In the genomic region with DNA sequence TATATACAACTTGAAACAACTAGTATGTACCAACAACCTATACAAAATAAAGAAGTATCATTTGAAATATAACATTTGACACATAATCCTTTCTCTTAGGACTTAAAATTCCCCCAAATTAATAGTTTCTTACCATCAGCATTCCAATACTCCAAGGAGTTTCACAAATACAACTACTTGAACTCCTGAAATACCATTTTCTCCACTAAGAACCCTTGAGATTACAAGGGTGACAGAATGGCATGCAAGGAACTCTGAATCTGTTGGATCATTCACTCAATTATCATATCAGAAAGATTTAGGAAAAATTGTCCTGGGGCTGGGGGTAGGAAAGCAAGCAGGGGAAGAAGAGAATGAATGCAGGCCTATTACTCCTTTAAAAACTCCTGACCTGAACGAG, we compare ENCODE assay signal across 8 mouse cellular contexts. TPM values are rescaled to one million over a fixed set of nuclear protein-coding genes. Genes with fewer than 3 reads are reported as not detected.
A peak's percentile ranks its signal among the peaks of the same experiment; 100 is the strongest.
DNase-seq lines count a peak whose midpoint lies in the region; ATAC-seq and TF ChIP-seq lines count a peak whose summit lies in the region.

No protein-coding gene starts in this region.

- peak overlapping the region; percentile 59 for H3K4me3 ChIP-seq in heart, embryonic 11.5 days (ENCODE audit: low read depth, low read length)
- no peak overlapping the region for H3K4me3 ChIP-seq in ES-Bruce4 (ENCODE audit: low read depth, low read length)
- peak overlapping the region; percentile 47 for H3K4me3 ChIP-seq in hindbrain, embryonic 11.5 days (ENCODE audit: low read depth, low read length)
- H3K4me3 ChIP-seq in liver, postnatal 0 days (ENCODE audit: low read depth, low read length), result peak overlapping the region; percentile 60; the same call in 1 of the 2 replicates
- no peak overlapping the region for H3K4me3 ChIP-seq in thymus, adult 2 months (ENCODE audit: control insufficient read depth, insufficient read depth, low read length)

- 19% methylated on average over 1 of the region's 1 CpGs for WGBS in heart, embryonic 11.5 days (ENCODE audit: insufficient replicate concordance)
- 37% methylated on average over 1 of the region's 1 CpGs for whole genome bisulfite sequencing in hindbrain, embryonic 11.5 days
- 52% methylated on average over 1 of the region's 1 CpGs for WGBS in liver, postnatal 0 days (ENCODE audit: insufficient replicate concordance)
- WGBS in thymus, adult 2 months, result 71% methylated on average over 1 of the region's 1 CpGs

- no peak for TF ChIP-seq POLR2A in ES-Bruce4 (IDR thresholded peaks at IDR 0.05; ENCODE audit: insufficient read depth, low read length)
- no peak for TF ChIP-seq POLR2A in thymus, adult 2 months (IDR thresholded peaks at IDR 0.05; ENCODE audit: control insufficient read depth, extremely low read depth, insufficient read depth, low read length, poor library complexity)

- H3K9ac ChIP-seq in heart, embryonic 11.5 days (ENCODE audit: low read depth, low read length), result peak overlapping the region; percentile 88
- H3K9ac ChIP-seq in ES-Bruce4 (ENCODE audit: low read depth, poor library complexity, severe bottlenecking), result peak overlapping the region; percentile 6; the same call in 1 of the 2 replicates
- no peak overlapping the region; the same call in 1 of the 2 replicates for H3K9ac ChIP-seq in hindbrain, embryonic 11.5 days (ENCODE audit: low read depth, low read length)
- H3K9ac ChIP-seq in liver, postnatal 0 days (replicated peaks), result peak overlapping the region; percentile 69

- no peaks in the 10 kb centered on the region for H3K9me3 ChIP-seq in heart, embryonic 11.5 days (replicated peaks; ENCODE audit: control insufficient read depth, low read length)
- H3K9me3 ChIP-seq in ES-Bruce4 (replicated peaks; ENCODE audit: control insufficient read depth, insufficient read depth, low read length, poor library complexity, severe bottlenecking), result no peaks in the 10 kb centered on the region
- H3K9me3 ChIP-seq in hindbrain, embryonic 11.5 days (ENCODE audit: control insufficient read depth, low read length), result no peaks in the 10 kb centered on the region
- H3K9me3 ChIP-seq in liver, postnatal 0 days (ENCODE audit: low read length), result no peaks in the 10 kb centered on the region

- peak overlapping the region; percentile 68 for H3K4me2 ChIP-seq in heart, embryonic 11.5 days
- H3K4me2 ChIP-seq in hindbrain, embryonic 11.5 days (replicated peaks; ENCODE audit: low read depth, low read length), result peak overlapping the region; percentile 60
- peak overlapping the region; percentile 80 for H3K4me2 ChIP-seq in liver, postnatal 0 days (ENCODE audit: low read depth, low read length)

- H3K27ac ChIP-seq in heart, embryonic 11.5 days (ENCODE audit: low read depth, low read length), result peak overlapping the region; percentile 95
- peak overlapping the region; percentile 81 for H3K27ac ChIP-seq in ES-Bruce4 (ENCODE audit: insufficient read depth, low read length)
- no peak overlapping the region for H3K27ac ChIP-seq in hindbrain, embryonic 11.5 days (ENCODE audit: low read depth, low read length)
- H3K27ac ChIP-seq in liver, postnatal 0 days (ENCODE audit: low read depth), result peak overlapping the region; percentile 68
- H3K27ac ChIP-seq in thymus, adult 2 months (ENCODE audit: control insufficient read depth, insufficient read depth, low read length), result no peak overlapping the region

- intact Hi-C loops in heart, postnatal 25 days (cut with DNase I), result no loop called here

- H3K36me3 ChIP-seq in heart, embryonic 11.5 days (ENCODE audit: control insufficient read depth, insufficient read depth, low read length), result no peaks in the 10 kb centered on the region
- H3K36me3 ChIP-seq in ES-Bruce4 (ENCODE audit: control insufficient read depth, insufficient read depth, low read length, poor library complexity, severe bottlenecking), result no peaks in the 10 kb centered on the region
- H3K36me3 ChIP-seq in hindbrain, embryonic 11.5 days (ENCODE audit: control insufficient read depth, insufficient read depth, low read length), result no peaks in the 10 kb centered on the region
- no peaks in the 10 kb centered on the region for H3K36me3 ChIP-seq in liver, postnatal 0 days (replicated peaks; ENCODE audit: insufficient read depth, low read length)
- H3K36me3 ChIP-seq in thymus, adult 2 months (ENCODE audit: control insufficient read depth, insufficient read depth, low read length), result no peaks in the 10 kb centered on the region

- peaks cover 29% of the 10 kb centered on the region for H3K4me1 ChIP-seq in heart, embryonic 11.5 days (ENCODE audit: control insufficient read depth, insufficient read depth, low read length)
- H3K4me1 ChIP-seq in ES-Bruce4 (ENCODE audit: control insufficient read depth, insufficient read depth, low read length), result peaks cover 5% of the 10 kb centered on the region
- H3K4me1 ChIP-seq in hindbrain, embryonic 11.5 days (replicated peaks; ENCODE audit: control insufficient read depth, insufficient read depth, low read length), result no peaks in the 10 kb centered on the region; the same call in 1 of the 2 replicates
- peaks cover 13% of the 10 kb centered on the region for H3K4me1 ChIP-seq in liver, postnatal 0 days (ENCODE audit: insufficient read depth)
- peaks cover 3% of the 10 kb centered on the region for H3K4me1 ChIP-seq in thymus, adult 2 months (replicated peaks; ENCODE audit: control insufficient read depth, insufficient read depth, low read length)

- no peak for ATAC-seq in heart, embryonic 11.5 days (replicated peaks; ENCODE audit: insufficient number of reproducible peaks, low FRiP score, low TSS enrichment)
- no peak for ATAC-seq in hindbrain, embryonic 11.5 days (ENCODE audit: low FRiP score)
- no peak for ATAC-seq in liver, postnatal 0 days

- TF ChIP-seq CTCF in ES-Bruce4 (IDR thresholded peaks at IDR 0.05; ENCODE audit: low read depth, low read length), result no peak
- no peak for TF ChIP-seq CTCF in liver, postnatal 0 days (IDR thresholded peaks at IDR 0.05; ENCODE audit: low read depth)
- TF ChIP-seq CTCF in thymus, adult 2 months (IDR thresholded peaks at IDR 0.05; ENCODE audit: borderline replicate concordance, control insufficient read depth, extremely low read depth, insufficient read depth, low read length, poor library complexity), result no peak

- no peak for TF ChIP-seq EP300 in ES-Bruce4 (IDR thresholded peaks at IDR 0.05; ENCODE audit: insufficient read depth, low read depth, low read length)
- TF ChIP-seq EP300 in liver, postnatal 0 days (IDR thresholded peaks at IDR 0.05; ENCODE audit: low read depth), result no peak

- no peaks in the 10 kb centered on the region for H3K27me3 ChIP-seq in heart, embryonic 11.5 days (ENCODE audit: control insufficient read depth, insufficient read depth, low read length)
- H3K27me3 ChIP-seq in ES-Bruce4 (ENCODE audit: control insufficient read depth, insufficient read depth, low read length, poor library complexity, severe bottlenecking), result no peaks in the 10 kb centered on the region
- no peaks in the 10 kb centered on the region for H3K27me3 ChIP-seq in hindbrain, embryonic 11.5 days (ENCODE audit: control insufficient read depth, insufficient read depth, low read length)
- H3K27me3 ChIP-seq in liver, postnatal 0 days (ENCODE audit: insufficient read depth, low read length), result no peaks in the 10 kb centered on the region
- no peaks in the 10 kb centered on the region for H3K27me3 ChIP-seq in thymus, adult 2 months (ENCODE audit: control insufficient read depth, insufficient read depth, low read length)

- DNase-seq in heart, postnatal 25 days (ENCODE audit: low spot score), result no peak
- DNase-seq in hindbrain, embryonic 11.5 days (ENCODE audit: low spot score), result no peak
- no peak for DNase-seq in liver, postnatal 0 days
- no peak for DNase-seq in thymus, adult 2 months
- no peak for DNase-seq in cerebellum, adult 11 months
- DNase-seq in frontal cortex, postnatal 25 days (ENCODE audit: low spot score in 2 of 2), result no peak

RNA-seq across cellular contexts. Expression of gene Nfyc, which starts 17.6 kb away (rescaled TPM):
- 105 and 117 TPM in 2 replicates for polyA plus RNA-seq in heart, embryonic 11.5 days (2014; fragmentation: Nextera tagmentation; extraction: Ambion mirVana)
- total RNA-seq in heart, postnatal 25 days (2021), result 10 to 100 TPM; 58.6 to 62.3 TPM
- polyA plus RNA-seq in ES-Bruce4 (2011; ENCODE audit: insufficient read depth, insufficient read length, low read depth, missing spikeins), result 40.1 and 46.2 TPM in 2 replicates
- polyA plus RNA-seq in hindbrain, embryonic 11.5 days (2014; fragmentation: Nextera tagmentation; extraction: Ambion mirVana), result 123 and 126 TPM in 2 replicates
- 30.4 and 32.0 TPM in 2 replicates for polyA plus RNA-seq in liver, postnatal 0 days (2015; fragmentation: Nextera tagmentation; extraction: Ambion mirVana)
- 317 and 354 TPM in 2 replicates for polyA plus RNA-seq in thymus, adult 2 months (2012; rRNA removed)

RNA-seq across cellular contexts. Expression of gene Rims3, which starts 40.9 kb away (rescaled TPM):
- polyA plus RNA-seq in heart, embryonic 11.5 days (2014; fragmentation: Nextera tagmentation; extraction: Ambion mirVana), result 1.2 and 1.6 TPM in 2 replicates
- total RNA-seq in heart, postnatal 25 days (2021), result under 1 TPM in 1 of 2 experiments, not detected in 1; 0.05 TPM
- 7.3 and 9.3 TPM in 2 replicates for polyA plus RNA-seq in ES-Bruce4 (2011; ENCODE audit: insufficient read depth, insufficient read length, low read depth, missing spikeins)
- 3.5 and 3.6 TPM in 2 replicates for polyA plus RNA-seq in hindbrain, embryonic 11.5 days (2014; fragmentation: Nextera tagmentation; extraction: Ambion mirVana)
- polyA plus RNA-seq in liver, postnatal 0 days (2015; fragmentation: Nextera tagmentation; extraction: Ambion mirVana), result 0.26 and 0.31 TPM in 2 replicates
- 3.7 and 4.1 TPM in 2 replicates for polyA plus RNA-seq in thymus, adult 2 months (2012; rRNA removed)

Comparison
In these comparisons a context has a peak if more than half of its experiments do, and no peak if none do; other contexts are left out.
1. H3K27ac ChIP-seq: peak in heart, embryonic 11.5 days (single experiment), ES-Bruce4 (single experiment) and liver, postnatal 0 days (single experiment); none in hindbrain, embryonic 11.5 days (single experiment) and thymus, adult 2 months (single experiment).
2. H3K4me3 ChIP-seq: peak in heart, embryonic 11.5 days (single experiment), hindbrain, embryonic 11.5 days (single experiment) and liver, postnatal 0 days (single experiment); none in ES-Bruce4 (single experiment) and thymus, adult 2 months (single experiment).
3. Peak in every context shown above with its lines, with median percentiles within 50 percentile points of each other: H3K4me2 ChIP-seq.